Mouse (Mus musculus) C2C12 (cell line): ENCODE results near the gene Cabp7. TPM values are rescaled to one million over a fixed set of nuclear protein-coding genes. Genes with fewer than 3 reads are reported as not detected.

Experiments
- H3K27me3 ChIP-seq: one replicate; pipeline ENCODE4 v1.6.1; 2011; ENCODE audit not compliant: control insufficient read depth, insufficient read depth, insufficient read length
- H3K36me3 ChIP-seq: one replicate; pipeline ENCODE4 v1.6.1; 2011; ENCODE audit not compliant: control insufficient read depth, insufficient read depth
- H3K4me3 ChIP-seq: one replicate; pipeline ENCODE4 v1.5.1; 2011; ENCODE audit warnings: mild to moderate bottlenecking, control low read depth; ENCODE audit not compliant: poor library complexity, insufficient read depth, severe bottlenecking
- H3K79me2 ChIP-seq: one replicate; pipeline ENCODE4 v1.6.1; 2011; ENCODE audit not compliant: control insufficient read depth, insufficient read depth
- H3K79me3 ChIP-seq: one replicate; pipeline ENCODE4 v1.6.1; 2011; ENCODE audit warnings: low read depth, control low read depth
- H3ac ChIP-seq: one replicate; pipeline ENCODE3; 2011; ENCODE audit warnings: low read depth; ENCODE audit not compliant: control insufficient read depth, insufficient read length
- CEBPB ChIP-seq: IDR thresholded peaks from one replicate; pipeline ENCODE4 v1.6.1; 2011; ENCODE audit warnings: low read depth, mild to moderate bottlenecking, control low read depth, moderate library complexity
- CTCF ChIP-seq: IDR thresholded peaks from one replicate; pipeline ENCODE4 v1.5.1; 2011; ENCODE audit not compliant: control insufficient read depth, insufficient read depth, insufficient read length
- FOSL1 ChIP-seq: IDR thresholded peaks from one replicate; pipeline ENCODE4 v1.8.0; 2011; ENCODE audit warnings: mild to moderate bottlenecking, low read length; ENCODE audit not compliant: poor library complexity, insufficient read depth, severe bottlenecking
- MAX ChIP-seq: IDR thresholded peaks from one replicate; pipeline ENCODE4 v1.6.1; 2011; ENCODE audit warnings: mild to moderate bottlenecking, control low read depth
- MYOD1 ChIP-seq: IDR thresholded peaks from one replicate; pipeline ENCODE4 v1.6.1; 2011; ENCODE audit warnings: low read depth; ENCODE audit not compliant: control insufficient read depth, insufficient read length
- MYOG ChIP-seq: IDR thresholded peaks from one replicate; pipeline ENCODE4 v1.6.1; 2011; ENCODE audit not compliant: control insufficient read depth, insufficient read length; ENCODE audit errors: extremely low read depth
- USF1 ChIP-seq: IDR thresholded peaks from one replicate; pipeline ENCODE4 v1.6.1; 2011; ENCODE audit warnings: low read depth, mild to moderate bottlenecking, control low read depth, moderate library complexity
- polyA plus RNA-seq: library from polyadenylated mRNA; unstranded; fragments of >200 nt; fragmentation: generic; extraction: Trizol; gene quantifications from one replicate; pipeline ENCODE4 v1.2.1, GENCODE M21; 2012; ENCODE audit warnings: missing spikeins

Cabp7 gene
- polyA plus RNA-seq, 1 experiment: 0.06 TPM

DNA sequence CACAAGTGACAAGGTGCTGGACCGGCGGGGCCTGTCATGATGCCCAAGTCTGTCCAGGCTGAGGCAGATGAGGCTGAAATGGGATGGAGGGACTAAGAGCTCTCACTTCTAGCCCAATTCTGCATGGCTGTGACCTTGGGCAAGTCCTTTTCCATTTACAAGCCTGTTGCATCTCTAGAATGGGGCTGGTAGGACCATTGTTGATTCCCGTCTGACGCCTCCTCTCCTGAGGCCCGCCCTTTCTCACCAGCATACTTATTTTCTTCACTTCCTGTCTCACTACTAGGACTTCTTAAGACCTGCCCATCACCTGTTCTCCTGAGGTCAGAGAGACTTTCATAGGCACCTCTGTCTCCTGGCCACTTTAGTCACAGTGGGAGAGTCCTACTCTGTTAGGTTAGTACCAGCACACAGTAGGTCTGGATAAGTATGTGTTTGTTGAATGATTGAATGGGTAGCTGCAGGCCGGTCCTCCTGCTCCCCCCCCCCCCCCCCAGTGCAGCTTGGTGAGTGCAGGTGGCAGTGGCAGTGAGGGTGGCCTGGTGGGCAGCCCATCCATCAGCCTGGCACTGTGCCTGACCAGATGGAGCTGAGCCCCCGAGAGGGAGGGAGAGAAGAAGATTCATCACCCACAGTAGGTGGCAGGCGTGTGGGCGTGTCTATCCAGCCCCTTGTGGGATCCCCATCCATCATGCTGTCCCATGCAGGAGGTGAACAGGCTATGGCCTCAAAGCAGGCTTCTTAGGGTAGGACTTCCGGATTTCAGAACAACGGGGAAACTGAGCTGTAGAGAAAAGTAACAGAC lies 10.6 kb upstream of the Cabp7 start:
- Histone ChIP-seq H3K79me2 (no peaks in the 10 kb centered on the region), H3K4me3 (no peak overlapping the region), H3K27me3 (peaks cover 23% of the 10 kb centered on the region), H3K36me3 (no peaks in the 10 kb centered on the region), H3ac (no peak overlapping the region), H3K79me3 (no peaks in the 10 kb centered on the region)
- no peak for TF ChIP-seq USF1
- TF ChIP-seq FOSL1: no peak
- TF ChIP-seq MYOD1: no peak
- TF ChIP-seq CTCF: no peak
- no peak for TF ChIP-seq CEBPB
- TF ChIP-seq MYOG: no peak
- TF ChIP-seq MAX: no peak

DNA sequence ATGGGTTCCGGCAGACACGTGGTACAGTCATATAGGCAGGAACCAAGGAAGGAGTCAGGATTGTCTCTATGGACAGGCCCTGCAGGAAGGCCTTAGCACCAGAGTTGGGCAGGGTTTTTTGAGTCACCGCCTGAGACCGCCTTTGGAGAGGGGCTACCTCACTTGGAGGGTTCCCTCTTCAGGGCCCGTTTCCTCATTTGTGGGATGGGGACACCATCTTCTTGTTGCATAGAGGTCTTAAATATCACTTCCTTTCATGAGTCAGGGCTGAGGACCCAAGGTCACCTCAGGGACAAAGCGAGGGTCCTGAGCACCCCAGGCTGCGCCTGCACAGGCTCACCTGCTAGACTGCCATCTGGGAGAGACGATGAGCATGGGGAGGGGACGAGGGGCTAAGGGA lies 9.9 kb upstream of the Cabp7 start:
- H3K79me3 ChIP-seq: no peaks in the 10 kb centered on the region
- H3K4me3 ChIP-seq: no peak overlapping the region
- H3K79me2 ChIP-seq: no peaks in the 10 kb centered on the region
- H3K36me3 ChIP-seq: no peaks in the 10 kb centered on the region
- TF ChIP-seq CEBPB (no peak), FOSL1 (no peak), MYOD1 (no peak), MAX (no peak), CTCF (no peak), MYOG (no peak), USF1 (no peak)
- H3ac ChIP-seq: no peak overlapping the region
- H3K27me3 ChIP-seq: peaks cover 18% of the 10 kb centered on the region

DNA sequence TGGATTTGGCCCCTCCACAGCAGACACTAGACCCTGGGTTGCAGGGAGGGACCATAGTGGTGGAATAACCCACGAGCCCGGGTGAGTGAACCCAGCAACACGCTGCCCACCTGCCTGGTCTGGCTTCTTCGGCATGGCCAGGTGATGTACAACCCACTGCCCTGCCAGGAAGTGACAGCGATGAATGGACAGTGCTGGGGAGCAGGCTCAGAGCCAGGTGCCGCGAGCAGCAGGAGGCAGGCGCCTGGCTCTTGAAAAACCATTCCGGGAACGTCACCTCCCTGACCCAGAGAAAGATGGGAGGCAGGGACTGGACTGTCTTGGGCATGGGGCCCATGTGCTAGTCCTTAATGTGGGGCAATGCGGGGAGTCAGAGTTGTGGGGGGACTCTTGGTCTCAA lies 8.3 kb upstream of the Cabp7 start:
- no peaks in the 10 kb centered on the region for H3K36me3 ChIP-seq
- no peak overlapping the region for H3ac ChIP-seq
- H3K4me3 ChIP-seq: no peak overlapping the region
- H3K79me2 ChIP-seq: no peaks in the 10 kb centered on the region
- H3K79me3 ChIP-seq: no peaks in the 10 kb centered on the region
- TF ChIP-seq FOSL1 (no peak), MYOG (no peak), CTCF (no peak), USF1 (no peak), CEBPB (no peak), MYOD1 (no peak), MAX (no peak)
- H3K27me3 ChIP-seq: peaks cover 10% of the 10 kb centered on the region

DNA sequence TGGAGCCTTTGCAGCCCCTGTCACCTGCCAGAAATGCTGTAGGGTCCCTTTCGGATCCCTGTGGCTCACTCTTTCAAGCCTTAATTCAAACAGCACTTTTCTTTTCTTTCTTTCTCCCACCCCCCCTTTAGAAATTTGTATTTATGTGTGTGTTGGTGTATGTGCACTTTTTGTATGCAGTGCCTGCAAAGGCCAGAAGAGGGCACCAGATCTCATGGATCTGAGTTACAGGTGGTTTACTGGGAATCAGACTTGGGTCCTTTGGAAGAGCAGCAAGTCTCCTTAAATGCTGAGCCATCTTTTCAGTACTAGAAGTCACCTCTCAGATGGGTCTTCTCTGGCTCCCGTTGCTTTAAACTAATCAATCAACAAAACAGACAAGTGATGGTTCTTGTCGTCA lies 7.5 kb upstream of the Cabp7 start:
- no peak overlapping the region for H3ac ChIP-seq
- TF ChIP-seq MYOG (no peak), CTCF (no peak), USF1 (no peak), CEBPB (no peak), FOSL1 (no peak), MYOD1 (no peak), MAX (no peak)
- no peaks in the 10 kb centered on the region for H3K79me2 ChIP-seq
- no peaks in the 10 kb centered on the region for H3K36me3 ChIP-seq
- H3K79me3 ChIP-seq: no peaks in the 10 kb centered on the region
- no peak overlapping the region for H3K4me3 ChIP-seq
- H3K27me3 ChIP-seq: peaks cover 16% of the 10 kb centered on the region

DNA sequence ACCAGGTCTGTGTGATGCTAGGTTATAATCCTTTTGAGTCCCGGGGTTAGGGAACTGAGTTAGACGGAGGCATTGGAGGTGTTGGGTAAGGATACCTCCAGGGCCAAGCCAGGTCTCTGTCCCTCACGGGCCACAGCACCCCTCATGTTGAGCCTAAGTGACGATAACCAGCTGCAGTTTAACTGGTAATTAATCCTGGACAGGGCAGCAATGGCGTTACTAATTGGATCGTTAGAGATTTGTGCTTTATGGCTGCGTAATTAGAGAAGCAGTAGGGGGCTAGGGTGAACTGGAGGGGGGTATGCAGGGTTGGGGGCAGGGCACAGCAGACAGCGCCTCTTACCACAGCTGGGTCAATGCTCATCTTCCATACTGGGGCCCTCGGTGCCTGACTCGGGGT lies 6.3 kb upstream of the Cabp7 start:
- Histone ChIP-seq H3K27me3 (peaks cover 28% of the 10 kb centered on the region), H3K79me3 (no peaks in the 10 kb centered on the region), H3K4me3 (no peak overlapping the region), H3K36me3 (no peaks in the 10 kb centered on the region), H3K79me2 (no peaks in the 10 kb centered on the region), H3ac (no peak overlapping the region)
- TF ChIP-seq MAX: no peak
- TF ChIP-seq USF1: no peak

DNA sequence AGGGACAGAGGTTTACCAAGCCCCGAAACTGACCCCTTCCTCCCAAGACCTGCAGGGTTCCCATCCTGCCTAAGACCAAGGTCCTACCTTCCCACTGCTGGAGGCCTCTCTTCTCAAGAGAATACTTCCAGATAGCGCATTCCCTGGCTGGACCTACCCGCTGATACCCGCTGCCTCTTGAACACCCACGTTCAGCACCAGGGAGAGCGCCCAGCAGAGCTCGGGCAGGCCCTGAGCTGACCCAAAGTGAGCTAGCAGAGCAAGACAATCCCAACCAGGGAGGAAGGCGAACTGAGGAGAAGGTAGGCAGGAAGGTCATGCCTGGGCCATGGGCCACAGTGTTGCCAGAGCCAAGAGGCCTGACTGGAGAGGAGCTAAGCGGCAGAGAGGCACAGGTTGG lies 3.7 kb upstream of the Cabp7 start:
- peaks cover 48% of the 10 kb centered on the region for H3K27me3 ChIP-seq
- no peaks in the 10 kb centered on the region for H3K79me3 ChIP-seq
- H3K79me2 ChIP-seq: no peaks in the 10 kb centered on the region
- H3K4me3 ChIP-seq: no peak overlapping the region
- no peaks in the 10 kb centered on the region for H3K36me3 ChIP-seq
- TF ChIP-seq CTCF (no peak), FOSL1 (no peak), USF1 (no peak), CEBPB (no peak), MYOD1 (no peak), MAX (no peak), MYOG (no peak)
- H3ac ChIP-seq: no peak overlapping the region
